Mouse (Mus musculus): ENCODE results near the gene Src.

Gene Src

GRCm38 (mm10) chr2:157434041-157434440, 15.8 kb downstream of the Src start:
- DNase-seq (ENCODE audit: extremely low spot score, low read depth, low spot score) = no peak

- no peak for DNase-seq (ENCODE audit: extremely low spot score, low read depth, low spot score)
These were observed 16.3 kb downstream of the Src start for GRCm38 (mm10) chr2:157434497-157434896.

GRCm38 (mm10) chr2:157436496-157436895, 18.3 kb downstream of the Src start:
- no peak for DNase-seq (ENCODE audit: extremely low spot score, low read depth, low spot score)

GRCm38 (mm10) chr2:157437123-157437522, 18.9 kb downstream of the Src start:
- no peak for DNase-seq (ENCODE audit: extremely low spot score, low read depth, low spot score)

DNA sequence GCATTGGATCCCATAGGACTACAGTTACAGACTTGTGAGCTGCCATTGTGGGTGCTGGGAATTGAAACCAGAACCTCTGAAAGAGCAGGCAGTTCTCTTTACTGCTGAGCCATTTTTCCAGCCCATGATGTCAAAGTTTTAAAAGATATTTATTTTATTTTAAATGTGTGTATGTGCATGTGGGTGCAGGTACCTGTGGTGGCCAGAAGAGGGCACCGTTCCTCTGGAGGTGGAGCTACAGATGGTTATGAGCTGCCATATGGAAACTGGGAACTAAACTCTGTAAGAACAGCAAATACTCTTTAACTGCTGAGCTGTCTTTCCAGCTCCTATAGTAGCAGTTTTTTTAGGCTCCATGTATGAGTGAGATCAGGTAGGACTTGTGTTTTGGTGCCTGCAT, 23.1 kb downstream of the Src start:
- DNase-seq (ENCODE audit: extremely low spot score, low read depth, low spot score) = no peak

DNA sequence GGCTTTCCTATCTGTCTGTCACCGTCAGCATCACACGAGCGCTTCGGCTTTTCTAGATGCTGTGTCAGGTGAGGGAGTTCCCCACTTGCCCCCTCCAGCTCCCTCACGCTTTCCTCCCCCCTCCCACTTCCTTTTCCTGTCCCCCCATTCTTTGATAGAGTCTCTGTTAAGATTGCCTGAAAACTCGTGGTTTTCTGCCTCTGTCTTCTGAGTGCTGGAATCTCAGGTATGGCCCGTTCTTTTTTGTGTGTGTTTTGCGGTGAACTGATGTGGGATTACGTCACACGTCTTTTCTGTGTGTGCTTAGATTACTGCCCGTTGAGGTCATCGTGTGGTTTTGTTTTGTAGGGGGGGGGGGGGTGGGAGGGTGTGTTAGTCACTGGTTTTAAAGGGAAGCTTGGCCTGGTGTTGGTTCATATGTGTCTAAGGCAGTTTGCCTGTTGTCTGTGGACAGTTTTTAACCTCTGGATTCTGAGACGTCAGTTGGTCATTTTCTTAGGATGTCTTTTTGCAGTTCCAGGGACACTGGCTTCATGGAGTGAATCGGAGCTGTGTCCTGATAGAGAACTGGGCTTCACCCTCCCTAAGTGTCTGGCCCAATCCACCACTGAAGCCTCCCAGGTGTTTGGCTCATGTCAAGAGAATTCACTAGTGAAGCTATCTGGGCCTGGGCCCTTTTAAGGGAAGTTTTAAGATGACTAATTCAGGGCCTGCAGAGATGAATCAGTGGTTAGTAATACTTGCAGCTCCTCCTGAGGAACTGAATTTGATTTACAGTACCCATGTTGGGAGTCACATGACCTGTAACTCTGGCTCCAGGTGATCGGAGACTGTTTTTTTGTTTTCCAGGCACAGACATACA, 29.3 kb downstream of the Src start:
- no peak for DNase-seq (ENCODE audit: extremely low spot score, low read depth, low spot score)

- no peak for DNase-seq (ENCODE audit: extremely low spot score, low read depth, low spot score)
These were observed 30.1 kb downstream of the Src start for GRCm38 (mm10) chr2:157448356-157448755.

DNA sequence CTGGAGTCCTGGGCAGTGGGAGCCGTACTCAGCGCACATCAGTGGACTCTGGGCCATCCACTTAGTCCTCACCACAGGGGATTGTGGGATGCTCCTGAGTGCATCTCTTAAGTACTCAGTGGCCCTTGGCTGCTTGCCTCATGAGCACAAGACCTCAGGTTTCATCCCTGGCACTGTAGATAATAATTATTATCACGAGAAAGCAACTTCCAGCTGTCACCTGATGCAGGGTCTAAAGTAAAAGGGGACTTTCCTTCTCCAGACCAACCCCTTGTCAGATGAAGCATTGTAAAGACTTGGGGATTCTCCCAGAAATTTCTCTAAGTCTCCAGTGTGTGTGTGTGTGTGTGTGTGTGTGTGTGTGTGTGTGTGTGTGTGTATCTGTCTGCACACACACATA, 32.7 kb downstream of the Src start:
- DNase-seq (ENCODE audit: extremely low spot score, low read depth, low spot score) = no peak

- no peak for DNase-seq (ENCODE audit: extremely low spot score, low read depth, low spot score)
These were observed 33.3 kb downstream of the Src start for GRCm38 (mm10) chr2:157451372-157452040.

- DNase-seq (ENCODE audit: extremely low spot score, low read depth, low spot score) = peak; percentile 83
These were observed 39.0 kb downstream of the Src start for GRCm38 (mm10) chr2:157457100-157457806.

- DNase-seq (ENCODE audit: extremely low spot score, low read depth, low spot score) = no peak
These were observed 40.2 kb downstream of the Src start for GRCm38 (mm10) chr2:157458472-157458871.

- no peak for DNase-seq (ENCODE audit: extremely low spot score, low read depth, low spot score)
These were observed 41.5 kb downstream of the Src start for GRCm38 (mm10) chr2:157459736-157460135.

DNA sequence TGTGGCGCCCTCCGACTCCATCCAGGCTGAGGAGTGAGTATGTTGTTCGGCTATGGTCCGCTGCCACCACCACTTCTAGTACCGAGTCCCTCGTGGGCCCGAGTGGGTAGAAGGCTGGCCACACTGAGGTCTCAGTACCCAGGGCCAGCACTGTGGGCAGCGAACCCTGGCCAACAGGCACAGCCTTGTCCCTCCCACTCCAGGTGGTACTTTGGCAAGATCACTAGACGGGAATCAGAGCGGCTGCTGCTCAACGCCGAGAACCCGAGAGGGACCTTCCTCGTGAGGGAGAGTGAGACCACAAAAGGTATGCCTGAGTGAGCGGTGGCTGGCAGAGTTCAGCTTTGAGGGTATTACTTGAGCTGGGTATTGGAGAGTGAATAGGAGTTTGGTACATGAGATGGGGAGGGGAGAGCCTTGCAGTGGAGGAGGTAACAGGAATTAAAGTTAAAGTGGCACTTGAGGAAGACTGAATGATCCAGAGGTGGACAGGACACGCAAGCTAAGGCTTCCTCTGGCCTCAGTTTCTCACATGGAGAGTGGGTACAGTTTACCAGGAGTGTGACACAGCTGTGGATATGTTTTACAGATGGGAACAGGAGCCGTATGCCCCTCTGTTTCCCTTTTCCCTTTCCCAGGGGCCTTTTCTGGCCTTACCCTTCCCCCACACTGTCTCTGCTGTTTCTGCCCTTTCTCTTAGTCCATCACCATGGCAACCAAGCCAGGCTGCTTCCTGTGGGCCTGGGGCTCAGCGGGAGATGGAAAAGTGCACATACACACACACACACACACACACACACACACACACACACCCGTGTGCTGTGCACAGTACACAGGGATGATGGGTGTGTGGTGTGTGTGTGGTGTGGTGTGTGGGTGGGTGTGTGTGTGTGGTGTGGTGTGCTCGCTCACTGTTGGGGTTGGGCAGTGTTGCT, 44.8 kb downstream of the Src start:
- peak; percentile 91 for DNase-seq (ENCODE audit: extremely low spot score, low read depth, low spot score)

GRCm38 (mm10) chr2:157463887-157464745, 45.9 kb downstream of the Src start:
- no peak for DNase-seq (ENCODE audit: extremely low spot score, low read depth, low spot score)

DNA sequence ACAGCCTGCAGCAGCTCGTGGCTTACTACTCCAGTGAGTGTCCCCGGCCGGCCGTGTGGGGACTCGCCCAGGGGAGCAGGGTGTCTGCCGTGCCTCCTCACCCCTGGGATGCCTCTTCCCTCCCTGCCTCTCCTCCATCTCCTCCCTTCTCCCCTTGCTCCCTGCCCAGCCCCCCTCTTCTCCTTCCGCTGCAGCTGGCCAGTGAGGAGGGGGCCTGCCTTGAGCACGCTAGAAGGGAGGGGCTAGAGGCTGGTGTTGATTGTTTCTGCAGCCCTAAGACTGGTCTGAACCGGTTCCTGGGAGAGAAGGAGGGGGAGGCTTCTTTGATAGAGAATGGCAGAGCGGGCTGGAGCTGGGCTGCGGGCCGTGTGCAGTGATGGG, 46.5 kb downstream of the Src start:
- DNase-seq (ENCODE audit: extremely low spot score, low read depth, low spot score) = peak; percentile 69

DNA sequence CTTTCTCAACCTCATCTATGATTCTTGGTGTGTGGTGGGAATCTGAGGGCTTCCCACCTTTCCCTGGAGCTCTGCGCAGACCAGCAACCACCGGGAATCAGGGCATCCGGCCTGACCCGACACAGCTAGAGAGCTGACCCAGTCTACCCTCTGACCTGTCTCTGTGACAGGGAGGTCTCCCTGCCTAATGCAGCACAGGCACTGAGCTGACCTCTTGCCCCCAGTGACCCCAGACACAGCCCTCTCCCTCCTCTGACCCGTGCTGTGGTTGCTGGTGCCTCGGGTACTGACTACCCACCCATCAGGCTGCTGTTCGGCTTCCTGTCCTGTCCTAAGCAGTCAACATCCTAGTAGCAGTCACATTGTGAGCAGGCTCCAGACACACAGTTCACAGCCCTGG, 48.6 kb downstream of the Src start:
- DNase-seq (ENCODE audit: extremely low spot score, low read depth, low spot score) = no peak

GRCm38 (mm10) chr2:157468130-157468796, 50.0 kb downstream of the Src start:
- no peak for DNase-seq (ENCODE audit: extremely low spot score, low read depth, low spot score)

DNA sequence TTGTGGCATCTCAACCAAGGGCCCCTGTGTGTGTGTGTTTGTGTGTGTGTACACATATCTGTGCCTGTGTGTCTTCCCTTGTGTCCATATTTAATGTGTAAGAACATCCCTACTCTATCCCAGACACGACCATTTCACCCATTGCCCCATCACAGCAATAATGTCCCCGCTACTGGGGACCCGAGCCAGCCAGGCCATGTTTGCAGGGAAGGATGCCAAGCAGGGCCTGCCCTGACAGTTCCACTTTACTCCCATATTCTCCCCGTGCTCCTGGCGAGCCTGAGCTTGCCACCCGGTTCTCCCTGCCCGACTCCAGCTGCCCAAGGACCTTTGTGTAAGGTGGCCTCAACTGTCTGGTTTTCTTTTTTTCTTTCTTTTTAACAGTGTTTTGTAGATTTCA, 53.0 kb downstream of the Src start:
- DNase-seq (ENCODE audit: extremely low spot score, low read depth, low spot score) = no peak

- no peak for DNase-seq (ENCODE audit: extremely low spot score, low read depth, low spot score)
These were observed 53.5 kb downstream of the Src start for GRCm38 (mm10) chr2:157471737-157472136.

All from hindlimb bud, embryonic 11.5 days (tissue).